Mouse (Mus musculus) bone marrow macrophage, adult 2 months (primary cell): Measurements from ENCODE around the gene Tspan5.

Experiments used
- CTCF ChIP-seq: IDR thresholded peaks from 2 replicates; pipeline ENCODE4 v1.5.1; 2012; ENCODE audit warnings: low read depth, mild to moderate bottlenecking, low read length, moderate library complexity
- POLR2A ChIP-seq: IDR thresholded peaks from 2 replicates; pipeline ENCODE4 v1.6.1; 2012; ENCODE audit warnings: mild to moderate bottlenecking, low read depth, low read length, borderline replicate concordance

DNA sequence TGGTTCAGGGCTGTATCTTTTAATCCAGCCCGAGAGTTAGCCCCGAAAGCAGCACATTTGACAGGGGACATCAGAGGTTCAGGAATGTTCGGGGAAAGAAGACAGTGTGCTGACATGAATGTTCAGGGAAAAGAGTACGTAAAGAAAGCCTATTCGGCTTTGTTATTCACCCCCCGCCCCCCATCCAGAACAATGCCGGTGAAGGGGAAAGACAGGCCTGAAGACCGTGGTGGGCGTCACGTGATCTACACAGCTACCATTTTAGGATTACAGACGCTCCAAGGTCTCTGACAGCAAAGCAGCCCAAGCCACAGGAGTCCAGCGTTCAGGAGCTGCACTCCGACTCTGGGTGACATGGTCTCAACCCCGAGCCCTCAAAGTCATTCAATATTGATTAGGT is 36.1 kb upstream of the Tspan5 start:
- TF ChIP-seq CTCF (no peak), POLR2A (no peak)
